Mouse (Mus musculus): ENCODE data around the gene Sdc4. TPM values are rescaled to one million over a fixed set of nuclear protein-coding genes. Genes with fewer than 3 reads are reported as not detected.

Sdc4 gene
- polyA plus RNA-seq, 1 experiment from 2014 or later: 22.6 TPM

- DNase-seq (ENCODE audit: low spot score): no peak
- WGBS: 76% methylated on average over 8 of the region's 8 CpGs
Observed at GRCm38 (mm10) chr2:164381726-164382125, 62.0 kb downstream of the Sdc4 start.

GRCm38 (mm10) chr2:164377478-164378426 lies 65.9 kb downstream of the Sdc4 start:
- H3K27ac ChIP-seq (replicated peaks; ENCODE audit: low read depth, low read length): no peak overlapping the region
- H3K9ac ChIP-seq (ENCODE audit: low read length): no peak overlapping the region
- no peaks in the 10 kb centered on the region for H3K9me3 ChIP-seq (ENCODE audit: control insufficient read depth, low read length)
- no peaks in the 10 kb centered on the region for H3K27me3 ChIP-seq (ENCODE audit: control insufficient read depth, insufficient read depth, low read length)
- no peak overlapping the region for H3K4me2 ChIP-seq (ENCODE audit: low read depth, severe bottlenecking)
- 93% methylated on average over 15 of the region's 15 CpGs for WGBS
- no peaks in the 10 kb centered on the region for H3K36me3 ChIP-seq (ENCODE audit: control insufficient read depth, insufficient read depth, low read length)
- H3K4me3 ChIP-seq (ENCODE audit: low read depth, low read length): no peak overlapping the region
- no peak for ATAC-seq (ENCODE audit: insufficient number of reproducible peaks, low FRiP score, low TSS enrichment, low read depth)
- no peak for DNase-seq (ENCODE audit: low spot score)
- H3K4me1 ChIP-seq (ENCODE audit: control insufficient read depth, insufficient read depth, low read length): no peaks in the 10 kb centered on the region

More at GRCm38 (mm10) chr2:164381726-164382125, 62.0 kb downstream of the Sdc4 start:
- H3K9me3 ChIP-seq (ENCODE audit: control insufficient read depth, low read length): no peaks in the 10 kb centered on the region
- no peak for ATAC-seq (ENCODE audit: insufficient number of reproducible peaks, low FRiP score, low TSS enrichment, low read depth)
- 0 out of 2 replicates have a peak, but pooled peaks cover 2% of the 10 kb centered on the region for H3K27me3 ChIP-seq (ENCODE audit: control insufficient read depth, insufficient read depth, low read length)
- no peak overlapping the region for H3K9ac ChIP-seq (ENCODE audit: low read length)
- H3K4me2 ChIP-seq (ENCODE audit: low read depth, severe bottlenecking): no peak overlapping the region
- peaks cover 8% of the 10 kb centered on the region; the same call in 1 of the 2 replicates for H3K4me1 ChIP-seq (ENCODE audit: control insufficient read depth, insufficient read depth, low read length)
- H3K27ac ChIP-seq (replicated peaks; ENCODE audit: low read depth, low read length): no peak overlapping the region
- H3K4me3 ChIP-seq (ENCODE audit: low read depth, low read length): no peak overlapping the region
- no peaks in the 10 kb centered on the region for H3K36me3 ChIP-seq (ENCODE audit: control insufficient read depth, insufficient read depth, low read length)

Other genes with a start within 250 kb of the Sdc4 start
- gene Wfdc15a, start 243.8 kb downstream of the Sdc4 start, polyA plus RNA-seq (2014; fragmentation: Nextera tagmentation; extraction: Ambion mirVana): not detected in 2 replicates
- not detected in 2 replicates for gene Wfdc15b, start 222.2 kb downstream of the Sdc4 start, polyA plus RNA-seq (2014; fragmentation: Nextera tagmentation; extraction: Ambion mirVana)
- gene Svs2, start 205.4 kb downstream of the Sdc4 start, polyA plus RNA-seq (2014; fragmentation: Nextera tagmentation; extraction: Ambion mirVana): not detected in 2 replicates
- gene Svs3b, start 187.2 kb downstream of the Sdc4 start, polyA plus RNA-seq (2014; fragmentation: Nextera tagmentation; extraction: Ambion mirVana): not detected in 2 replicates
- not detected in 2 replicates for gene Svs4, start 165.4 kb downstream of the Sdc4 start, polyA plus RNA-seq (2014; fragmentation: Nextera tagmentation; extraction: Ambion mirVana)
- gene Svs3a, start 154.6 kb downstream of the Sdc4 start, polyA plus RNA-seq (2014; fragmentation: Nextera tagmentation; extraction: Ambion mirVana): not detected in 2 replicates
- gene Svs6, start 127.1 kb downstream of the Sdc4 start, polyA plus RNA-seq (2014; fragmentation: Nextera tagmentation; extraction: Ambion mirVana): not detected in 2 replicates
- gene Svs5, start 111.1 kb downstream of the Sdc4 start, polyA plus RNA-seq (2014; fragmentation: Nextera tagmentation; extraction: Ambion mirVana): not detected in 2 replicates
- 0.43 and 0.76 TPM in 2 replicates for gene Slpi, start 54.8 kb downstream of the Sdc4 start, polyA plus RNA-seq (2014; fragmentation: Nextera tagmentation; extraction: Ambion mirVana)
- 0.04 and 0.16 TPM in 2 replicates for gene Rbpjl, start 40.7 kb downstream of the Sdc4 start, polyA plus RNA-seq (2014; fragmentation: Nextera tagmentation; extraction: Ambion mirVana)
- 2.7 and 3.6 TPM in 2 replicates for gene Matn4, start 38.7 kb downstream of the Sdc4 start, polyA plus RNA-seq (2014; fragmentation: Nextera tagmentation; extraction: Ambion mirVana)
- 52.6 and 53.6 TPM in 2 replicates for gene Sys1, start 13.1 kb upstream of the Sdc4 start, polyA plus RNA-seq (2014; fragmentation: Nextera tagmentation; extraction: Ambion mirVana)
- gene Gm20458, start 17.1 kb upstream of the Sdc4 start, polyA plus RNA-seq (2014; fragmentation: Nextera tagmentation; extraction: Ambion mirVana): 2.8 and 3.6 TPM in 2 replicates
- not detected in 2 replicates for gene Trp53tg5, start 29.8 kb upstream of the Sdc4 start, polyA plus RNA-seq (2014; fragmentation: Nextera tagmentation; extraction: Ambion mirVana)
- 0.38 and 1.3 TPM in 2 replicates for gene Dbndd2, start 42.2 kb upstream of the Sdc4 start, polyA plus RNA-seq (2014; fragmentation: Nextera tagmentation; extraction: Ambion mirVana)
- gene Pigt, start 53.6 kb upstream of the Sdc4 start, polyA plus RNA-seq (2014; fragmentation: Nextera tagmentation; extraction: Ambion mirVana): 40.4 and 42.2 TPM in 2 replicates
- 38.7 and 38.9 TPM in 2 replicates for gene Wfdc2, start 118.5 kb upstream of the Sdc4 start, polyA plus RNA-seq (2014; fragmentation: Nextera tagmentation; extraction: Ambion mirVana)
- gene Spint3, start 129.6 kb upstream of the Sdc4 start, polyA plus RNA-seq (2014; fragmentation: Nextera tagmentation; extraction: Ambion mirVana): not detected in 2 replicates
- gene Wfdc6a, start 141.6 kb upstream of the Sdc4 start, polyA plus RNA-seq (2014; fragmentation: Nextera tagmentation; extraction: Ambion mirVana): not detected in 2 replicates
- not detected in 2 replicates for gene Eppin, start 149.7 kb upstream of the Sdc4 start, polyA plus RNA-seq (2014; fragmentation: Nextera tagmentation; extraction: Ambion mirVana)
- not detected in 2 replicates for gene Wfdc6b, start 169.6 kb upstream of the Sdc4 start, polyA plus RNA-seq (2014; fragmentation: Nextera tagmentation; extraction: Ambion mirVana)
- gene Wfdc8, start 169.7 kb upstream of the Sdc4 start, polyA plus RNA-seq (2014; fragmentation: Nextera tagmentation; extraction: Ambion mirVana): not detected in 2 replicates
- gene Wfdc16, start 194.9 kb upstream of the Sdc4 start, polyA plus RNA-seq (2014; fragmentation: Nextera tagmentation; extraction: Ambion mirVana): not detected in 2 replicates
- not detected in 2 replicates for gene Wfdc10, start 212.2 kb upstream of the Sdc4 start, polyA plus RNA-seq (2014; fragmentation: Nextera tagmentation; extraction: Ambion mirVana)
- gene Wfdc9, start 212.7 kb upstream of the Sdc4 start, polyA plus RNA-seq (2014; fragmentation: Nextera tagmentation; extraction: Ambion mirVana): not detected in 2 replicates
- gene Wfdc11, start 230.2 kb upstream of the Sdc4 start, polyA plus RNA-seq (2014; fragmentation: Nextera tagmentation; extraction: Ambion mirVana): not detected in 2 replicates
- gene Wfdc13, start 241.2 kb upstream of the Sdc4 start, polyA plus RNA-seq (2014; fragmentation: Nextera tagmentation; extraction: Ambion mirVana): 0.60 TPM in 1 of 2 replicates, not detected in the other

Measured in limb, embryonic 11.5 days (tissue).